Mouse (Mus musculus): ENCODE results near the gene Cyp51. TPM values are rescaled to one million over a fixed set of nuclear protein-coding genes. Genes with fewer than 3 reads are reported as not detected.
"Not testable (repeated sequence)": the region's sequence is repeated elsewhere in the genome, so short reads cannot be mapped to it uniquely, and the experiment has no call there.

The Cyp51 gene
- polyA plus RNA-seq (2012; rRNA removed): 14.3 and 19.7 TPM in 2 replicates

DNA sequence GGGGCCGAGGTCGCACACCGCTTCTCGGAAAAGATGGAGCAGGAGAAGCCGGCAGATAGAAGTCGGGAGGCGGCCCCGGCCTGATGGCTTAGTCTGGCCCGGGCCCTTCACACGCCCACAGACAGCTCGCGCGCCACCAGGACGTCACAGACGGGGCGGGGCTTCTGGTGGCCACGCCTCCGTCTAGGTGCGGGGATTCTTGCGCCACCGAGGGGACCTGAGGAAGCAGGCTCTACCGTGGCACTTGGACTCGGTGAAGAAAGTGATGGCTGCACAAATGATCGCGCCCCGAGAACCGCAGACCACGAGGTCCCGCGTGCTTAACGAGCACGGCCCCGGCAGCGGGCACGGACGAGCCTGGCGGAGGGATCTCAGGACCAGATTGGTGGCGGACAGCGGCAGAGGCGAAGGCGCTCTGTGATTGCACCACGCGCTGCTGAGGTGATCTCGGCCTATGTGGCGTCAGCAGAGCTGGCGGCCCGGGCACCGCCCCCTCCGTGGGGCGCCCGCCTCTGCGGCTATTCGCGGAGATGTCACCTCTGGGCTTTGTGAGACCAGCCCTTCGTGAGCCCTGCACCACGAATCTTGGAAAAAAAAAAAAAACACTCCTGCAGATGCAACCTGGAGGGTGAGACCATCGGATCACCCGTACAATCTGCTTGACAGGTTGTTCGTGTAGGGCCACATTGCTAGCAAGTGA, at the start of gene Cyp51:
Gene Cyp51, minus strand, starts transcription at position 406 of the 700 bp plus-strand sequence.
- DNase-seq (ENCODE audit: low read depth in 1 of 2, low spot score in 2 of 2): peak; percentile 84 to 87
- H3K27ac ChIP-seq (ENCODE audit: insufficient read depth, low read length): peak within 1 kb of the TSS; percentile 94
- H3K27me3 ChIP-seq (ENCODE audit: control insufficient read depth, insufficient read depth, low read length): no peaks in the 10 kb centered on the region
- WGBS: under 1% methylated on average over 58 of the region's 59 CpGs
- TF ChIP-seq CTCF (IDR thresholded peaks at IDR 0.05; ENCODE audit: extremely low read depth, insufficient read depth, insufficient read length, insufficient replicate concordance) (no peak), POLR2A (IDR thresholded peaks at IDR 0.05; ENCODE audit: low read depth, low read length) (no peak; the same call in 1 of the 2 replicates)
- peaks cover 5% of the 10 kb centered on the region for H3K4me1 ChIP-seq (ENCODE audit: control insufficient read depth, insufficient read depth, insufficient read length)
- H3K4me3 ChIP-seq (ENCODE audit: extremely low read depth, insufficient read depth, insufficient read length): peak within 1 kb of the TSS; percentile 93
- H3K36me3 ChIP-seq (ENCODE audit: control insufficient read depth, insufficient read depth, low read length): peaks cover 8% of the 10 kb centered on the region

DNA sequence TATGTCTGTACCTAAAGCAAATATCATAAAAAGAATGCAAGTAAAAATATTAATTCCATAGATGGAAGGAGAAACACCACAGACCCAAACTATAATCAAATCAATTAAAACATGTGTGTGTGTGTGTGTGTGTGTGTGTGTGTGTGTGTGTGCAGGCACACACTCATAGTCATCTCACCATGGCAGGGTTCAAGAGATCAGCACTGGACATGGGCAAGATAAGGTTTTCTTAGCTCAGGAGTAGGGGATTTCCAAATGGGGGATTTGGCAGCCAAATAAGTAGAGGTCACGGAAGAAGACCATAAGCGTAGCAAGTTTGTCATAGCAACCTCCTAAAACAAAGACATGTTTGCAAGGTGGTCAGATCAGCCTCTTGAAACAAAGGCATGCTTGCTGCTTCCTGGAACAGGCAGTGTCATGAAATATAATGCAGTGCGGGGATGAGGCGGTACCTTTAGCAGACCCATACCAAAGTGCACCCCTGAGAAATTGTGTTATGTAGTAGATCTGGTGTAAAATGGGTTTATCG, 8.1 kb upstream of the Cyp51 start:
- no peak for TF ChIP-seq CTCF (IDR thresholded peaks at IDR 0.05; ENCODE audit: extremely low read depth, insufficient read depth, insufficient read length, insufficient replicate concordance)
- TF ChIP-seq POLR2A (IDR thresholded peaks at IDR 0.05; ENCODE audit: low read depth, low read length): no peak
- Histone ChIP-seq H3K36me3 (ENCODE audit: control insufficient read depth, insufficient read depth, low read length) (no peaks in the 10 kb centered on the region), H3K4me3 (ENCODE audit: extremely low read depth, insufficient read depth, insufficient read length) (no peak overlapping the region), H3K27me3 (ENCODE audit: control insufficient read depth, insufficient read depth, low read length) (no peaks in the 10 kb centered on the region), H3K27ac (ENCODE audit: insufficient read depth, low read length) (no peak overlapping the region), H3K4me1 (ENCODE audit: control insufficient read depth, insufficient read depth, insufficient read length) (no peaks in the 10 kb centered on the region)
- WGBS: 89% methylated on average over 5 of the region's 5 CpGs
- DNase-seq (ENCODE audit: low read depth in 1 of 2, low spot score in 2 of 2): no peak

DNA sequence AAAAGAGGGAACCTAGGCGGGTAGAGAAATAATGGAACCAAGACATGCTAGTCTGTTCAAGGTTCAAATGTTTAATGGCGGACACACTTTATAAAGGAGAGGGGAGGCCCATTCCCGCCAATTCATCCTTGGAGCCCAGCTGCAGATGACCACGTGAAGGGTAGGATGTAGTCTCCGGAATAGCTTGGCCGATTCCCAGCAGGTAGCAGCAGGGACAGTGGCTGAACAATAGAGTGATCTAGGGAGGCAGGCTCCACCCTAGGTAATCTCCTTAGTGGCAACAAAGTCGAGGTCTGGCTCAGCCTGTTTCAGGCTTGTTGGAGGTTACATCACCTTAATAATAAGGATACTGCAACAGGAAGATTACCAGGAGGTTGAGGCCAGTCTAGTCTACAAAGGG, 2.5 kb upstream of the Cyp51 start:
- WGBS: 77% methylated on average over 7 of the region's 7 CpGs
- H3K27me3 ChIP-seq (ENCODE audit: control insufficient read depth, insufficient read depth, low read length); H3K27ac ChIP-seq (ENCODE audit: insufficient read depth, low read length); H3K4me1 ChIP-seq (ENCODE audit: control insufficient read depth, insufficient read depth, insufficient read length); DNase-seq (ENCODE audit: low read depth in 1 of 2, low spot score in 2 of 2); H3K4me3 ChIP-seq (ENCODE audit: extremely low read depth, insufficient read depth, insufficient read length); H3K36me3 ChIP-seq (ENCODE audit: control insufficient read depth, insufficient read depth, low read length): not testable (repeated sequence)

DNA sequence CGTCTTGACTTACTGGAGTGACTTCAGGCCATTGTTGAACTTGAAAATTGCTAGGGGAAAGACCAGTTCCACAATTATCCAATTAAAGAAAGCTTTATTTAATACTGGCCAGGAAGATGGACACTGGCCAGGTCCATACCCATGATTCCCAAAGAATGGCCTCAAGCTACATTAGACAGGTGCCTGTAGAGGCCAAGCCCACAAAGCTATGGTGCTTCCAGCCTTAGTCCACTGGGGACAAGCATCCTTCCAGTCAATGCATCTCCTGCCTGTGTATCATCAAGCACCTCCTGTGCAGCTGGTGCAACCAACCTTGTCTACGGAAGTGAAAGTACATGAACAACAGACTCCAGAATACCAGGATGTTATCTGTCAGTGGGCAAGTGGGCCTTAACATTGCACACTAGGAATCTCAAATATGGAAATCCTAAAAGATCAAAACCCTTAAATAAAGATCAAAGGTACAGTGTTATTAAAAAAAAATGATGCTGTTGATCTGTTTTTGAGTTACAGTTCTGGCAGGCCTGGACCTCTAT, 1.2 kb upstream of the Cyp51 start:
- Histone ChIP-seq H3K36me3 (ENCODE audit: control insufficient read depth, insufficient read depth, low read length) (peaks cover 2% of the 10 kb centered on the region; the same call in 1 of the 2 replicates), H3K27me3 (ENCODE audit: control insufficient read depth, insufficient read depth, low read length) (no peaks in the 10 kb centered on the region), H3K4me3 (ENCODE audit: extremely low read depth, insufficient read depth, insufficient read length) (no peak overlapping the region), H3K27ac (ENCODE audit: insufficient read depth, low read length) (no peak overlapping the region), H3K4me1 (ENCODE audit: control insufficient read depth, insufficient read depth, insufficient read length) (peaks cover 5% of the 10 kb centered on the region)
- 94% methylated on average over 2 of the region's 2 CpGs for WGBS
- no peak for TF ChIP-seq POLR2A (IDR thresholded peaks at IDR 0.05; ENCODE audit: low read depth, low read length)
- no peak for TF ChIP-seq CTCF (IDR thresholded peaks at IDR 0.05; ENCODE audit: extremely low read depth, insufficient read depth, insufficient read length, insufficient replicate concordance)
- DNase-seq (ENCODE audit: low read depth in 1 of 2, low spot score in 2 of 2): no peak

DNA sequence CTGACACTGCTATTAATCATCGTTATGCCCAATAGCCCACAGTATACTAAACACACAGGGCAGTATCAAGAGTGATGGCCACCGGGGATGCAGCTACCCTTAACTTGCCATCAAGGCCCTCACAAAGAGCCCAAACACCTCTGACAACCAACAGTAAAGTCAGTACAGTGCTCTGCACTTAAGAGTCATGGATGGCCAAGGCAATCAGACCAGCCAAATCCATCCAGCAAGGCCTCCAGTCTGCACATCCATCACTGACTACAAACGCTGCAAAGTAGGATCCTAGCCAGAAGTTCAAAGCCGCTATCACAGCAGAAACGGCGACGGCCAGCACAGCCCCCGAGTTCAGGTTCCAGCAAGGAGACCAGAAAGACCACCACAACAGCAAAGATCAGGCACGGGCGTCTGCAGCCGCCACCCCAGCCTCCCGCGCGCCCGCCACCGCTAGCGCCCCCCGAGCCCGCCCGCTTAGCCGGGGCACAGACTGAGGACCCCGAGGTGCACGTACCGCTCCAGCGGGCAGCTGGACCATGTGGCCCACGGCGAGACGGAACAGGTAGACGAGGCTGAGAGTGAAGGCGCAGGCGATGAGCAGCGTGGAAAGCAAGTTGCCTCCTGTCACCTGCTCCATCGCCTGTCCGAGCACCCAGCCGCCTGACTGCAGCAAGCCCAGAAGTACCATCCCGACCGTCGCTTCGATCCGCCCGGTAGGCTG, 763 bp downstream of the Cyp51 start:
- H3K27me3 ChIP-seq (ENCODE audit: control insufficient read depth, insufficient read depth, low read length): no peaks in the 10 kb centered on the region
- peaks cover 5% of the 10 kb centered on the region for H3K4me1 ChIP-seq (ENCODE audit: control insufficient read depth, insufficient read depth, insufficient read length)
- TF ChIP-seq POLR2A (IDR thresholded peaks at IDR 0.05; ENCODE audit: low read depth, low read length) (no peak), CTCF (IDR thresholded peaks at IDR 0.05; ENCODE audit: extremely low read depth, insufficient read depth, insufficient read length, insufficient replicate concordance) (no peak)
- H3K36me3 ChIP-seq (ENCODE audit: control insufficient read depth, insufficient read depth, low read length): peaks cover 13% of the 10 kb centered on the region
- DNase-seq (ENCODE audit: low read depth in 1 of 2, low spot score in 2 of 2): peak in 1 of 2 experiments; percentile 12
- peak overlapping the region; percentile 93 for H3K4me3 ChIP-seq (ENCODE audit: extremely low read depth, insufficient read depth, insufficient read length)
- WGBS: 1% methylated on average over 41 of the region's 41 CpGs
- H3K27ac ChIP-seq (ENCODE audit: insufficient read depth, low read length): peak overlapping the region; percentile 19; the same call in 1 of the 2 replicates

DNA sequence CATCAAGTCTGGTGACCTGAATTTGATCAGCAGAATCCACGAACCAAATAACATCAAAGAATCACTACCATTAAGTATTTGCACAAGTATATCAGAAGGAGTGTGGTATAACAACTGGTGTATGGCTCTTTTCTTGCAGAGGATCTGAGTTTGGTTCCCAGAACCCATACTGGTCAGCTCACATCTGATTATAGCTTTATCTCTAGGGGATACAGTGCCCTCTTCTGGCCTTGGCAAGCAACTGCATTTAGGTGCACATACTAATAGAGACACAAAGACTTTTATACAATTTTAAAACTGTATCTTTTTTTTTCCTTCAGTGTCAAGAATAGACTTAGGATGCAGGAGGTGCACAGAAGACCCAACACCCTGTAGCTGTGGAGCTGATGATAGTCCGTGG, 2.8 kb downstream of the Cyp51 start:
- Histone ChIP-seq H3K36me3 (ENCODE audit: control insufficient read depth, insufficient read depth, low read length) (peaks cover 13% of the 10 kb centered on the region), H3K27me3 (ENCODE audit: control insufficient read depth, insufficient read depth, low read length) (no peaks in the 10 kb centered on the region), H3K4me1 (ENCODE audit: control insufficient read depth, insufficient read depth, insufficient read length) (peaks cover 5% of the 10 kb centered on the region), H3K4me3 (ENCODE audit: extremely low read depth, insufficient read depth, insufficient read length) (no peak overlapping the region), H3K27ac (ENCODE audit: insufficient read depth, low read length) (no peak overlapping the region)
- 94% methylated on average over 2 of the region's 2 CpGs for WGBS
- no peak for DNase-seq (ENCODE audit: low read depth in 1 of 2, low spot score in 2 of 2)
- TF ChIP-seq POLR2A (IDR thresholded peaks at IDR 0.05; ENCODE audit: low read depth, low read length) (no peak), CTCF (IDR thresholded peaks at IDR 0.05; ENCODE audit: extremely low read depth, insufficient read depth, insufficient read length, insufficient replicate concordance) (no peak)
